Mouse (Mus musculus) MEL (cell line): ENCODE measurements around the gene Raver2. TPM values are rescaled to one million over a fixed set of nuclear protein-coding genes. Genes with fewer than 3 reads are reported as not detected.

Experiments used
- DNase-seq: peaks from one replicate; pipeline ENCODE4 v3.0.0; 2011; ENCODE audit warnings: low read depth, low spot score
- H3K27ac ChIP-seq: 2 replicates; pipeline ENCODE4 v1.5.1; 2012; ENCODE audit warnings: low read depth, mild to moderate bottlenecking, control low read depth, low read length, moderate library complexity; ENCODE audit not compliant: control insufficient read depth
- H3K27me3 ChIP-seq, 2 experiments: fragments of 150-350 bp in 1 of 2; sonication (generic) in 1 of 2; 2 replicates each; pipeline ENCODE4 v1.6.1; 2012; ENCODE audit warnings: low read length in 2 of 2, mild to moderate bottlenecking in 2 of 2, improper control_type of control experiment in 1 of 2, moderate library complexity in 1 of 2; ENCODE audit not compliant: insufficient read depth in 2 of 2, control insufficient read depth in 1 of 2
- H3K36me3 ChIP-seq, 2 experiments: 2 replicates each; pipeline ENCODE4 v1.6.1; 2012 to 2014; ENCODE audit warnings: low read length in 2 of 2, improper control_type of control experiment in 1 of 2, inconsistent platforms in 1 of 2, mild to moderate bottlenecking in 1 of 2; ENCODE audit not compliant: insufficient read depth in 2 of 2, control insufficient read depth in 1 of 2
- H3K4me1 ChIP-seq, 2 experiments: fragments of 150-350 bp in 1 of 2; sonication (generic) in 1 of 2; 2 replicates each; pipeline ENCODE4 v1.6.1; 2012; ENCODE audit warnings: low read length in 2 of 2, improper control_type of control experiment in 1 of 2, mild to moderate bottlenecking in 1 of 2; ENCODE audit not compliant: insufficient read depth in 2 of 2, control insufficient read depth in 1 of 2
- H3K4me3 ChIP-seq, 2 experiments: fragments of 150-350 bp in 1 of 2; sonication (generic) in 1 of 2; 2 replicates each; pipeline ENCODE4 v1.5.1; 2012; ENCODE audit warnings: low read depth in 2 of 2, low read length in 2 of 2, mild to moderate bottlenecking in 2 of 2, moderate library complexity in 2 of 2, control low read depth in 1 of 2, improper control_type of control experiment in 1 of 2; ENCODE audit not compliant: control insufficient read depth in 1 of 2, insufficient read depth in 1 of 2
- H3K79me2 ChIP-seq: 2 replicates; pipeline ENCODE4 v1.6.1; 2012; ENCODE audit warnings: mild to moderate bottlenecking, low read length, moderate library complexity; ENCODE audit not compliant: control insufficient read depth, poor library complexity, insufficient read depth
- H3K9ac ChIP-seq: 2 replicates; pipeline ENCODE4 v1.6.1; 2012; ENCODE audit warnings: low read depth, mild to moderate bottlenecking, control low read depth, low read length, moderate library complexity; ENCODE audit not compliant: control insufficient read depth, poor library complexity, severe bottlenecking
- H3K9me3 ChIP-seq: fragments of 150-350 bp; sonication (generic); replicated peaks from 2 replicates; pipeline ENCODE4 v1.6.1; 2012; ENCODE audit warnings: mild to moderate bottlenecking, low read length, improper control_type of control experiment, moderate library complexity; ENCODE audit not compliant: insufficient read depth
- CHD2 ChIP-seq: IDR thresholded peaks from 2 replicates; pipeline ENCODE4 v1.6.1; 2011; ENCODE audit warnings: low read length, improper control_type of control experiment
- CTCF ChIP-seq, 3 experiments: IDR thresholded peaks in 2 of 3; conservative IDR thresholded peaks in 1 of 3; 2 replicates each; pipeline ENCODE4 v1.5.1; 2011 to 2012; ENCODE audit warnings: low read length in 3 of 3, low read depth in 2 of 3, mild to moderate bottlenecking in 2 of 3, improper control_type of control experiment in 1 of 3, inconsistent platforms in 1 of 3, mixed read lengths in 1 of 3, moderate library complexity in 1 of 3; ENCODE audit not compliant: control insufficient read depth in 1 of 3, insufficient read depth in 1 of 3, poor library complexity in 1 of 3, severe bottlenecking in 1 of 3
- ELF1 ChIP-seq: IDR thresholded peaks from 2 replicates; pipeline ENCODE4 v1.6.1; 2014; ENCODE audit warnings: low read depth, mild to moderate bottlenecking, inconsistent platforms, low read length, improper control_type of control experiment, moderate library complexity
- GABPA ChIP-seq: IDR thresholded peaks from 2 replicates; pipeline ENCODE4 v1.6.1; 2012; ENCODE audit warnings: low read depth, mild to moderate bottlenecking, inconsistent platforms, low read length, improper control_type of control experiment, moderate library complexity
- GATA1 ChIP-seq: IDR thresholded peaks from 2 replicates; pipeline ENCODE4 v1.6.1; 2011; ENCODE audit warnings: low read depth, low read length, improper control_type of control experiment
- HCFC1 ChIP-seq: IDR thresholded peaks from 2 replicates; pipeline ENCODE4 v1.6.1; 2012; ENCODE audit warnings: low read depth, mild to moderate bottlenecking, inconsistent platforms, low read length, improper control_type of control experiment, moderate library complexity
- JUND ChIP-seq: IDR thresholded peaks from 2 replicates; pipeline ENCODE4 v1.6.1; 2011; ENCODE audit warnings: low read depth, mild to moderate bottlenecking, improper control_type of control experiment, low read length
- KAT2A ChIP-seq: conservative IDR thresholded peaks from 2 replicates; pipeline ENCODE4 v1.6.1; 2012; ENCODE audit warnings: low read depth, low read length, improper control_type of control experiment, inconsistent platforms
- MAX ChIP-seq: IDR thresholded peaks from 2 replicates; pipeline ENCODE4 v1.6.1; 2011; ENCODE audit warnings: low read length, improper control_type of control experiment
- MAZ ChIP-seq: IDR thresholded peaks from 2 replicates; pipeline ENCODE4 v1.6.1; 2012; ENCODE audit warnings: low read depth, mild to moderate bottlenecking, inconsistent platforms, low read length, improper control_type of control experiment
- NELFE ChIP-seq: IDR thresholded peaks from 2 replicates; pipeline ENCODE4 v1.6.1; 2011; ENCODE audit warnings: low read depth, low read length, improper control_type of control experiment
- NRF1 ChIP-seq: IDR thresholded peaks from 2 replicates; pipeline ENCODE4 v1.6.1; 2014; ENCODE audit warnings: low read depth, mild to moderate bottlenecking, inconsistent platforms, low read length, improper control_type of control experiment, moderate library complexity; ENCODE audit not compliant: poor library complexity, insufficient read depth, severe bottlenecking
- POLR2A ChIP-seq, 2 experiments: IDR thresholded peaks; 2 replicates each; pipeline ENCODE4 v1.6.1; 2011 to 2012; ENCODE audit warnings: low read length in 2 of 2, mild to moderate bottlenecking in 2 of 2, control low read depth in 1 of 2, improper control_type of control experiment in 1 of 2, low read depth in 1 of 2, moderate library complexity in 1 of 2; ENCODE audit not compliant: control insufficient read depth in 1 of 2, insufficient read depth in 1 of 2, poor library complexity in 1 of 2
- POLR2AphosphoS2 ChIP-seq: IDR thresholded peaks from 2 replicates; pipeline ENCODE4 v1.6.1; 2011; ENCODE audit warnings: low read length, improper control_type of control experiment
- POLR2AphosphoS5 ChIP-seq: IDR thresholded peaks from 2 replicates; pipeline ENCODE4 v1.6.1; 2012; ENCODE audit warnings: low read depth, borderline replicate concordance, mild to moderate bottlenecking, inconsistent platforms, low read length, moderate library complexity, mixed read lengths
- RAD21 ChIP-seq: IDR thresholded peaks from 2 replicates; pipeline ENCODE4 v1.6.1; 2011; ENCODE audit warnings: mild to moderate bottlenecking, low read depth, low read length, improper control_type of control experiment
- RCOR1 ChIP-seq: IDR thresholded peaks from 2 replicates; pipeline ENCODE4 v1.6.1; 2012; ENCODE audit warnings: low read depth, mild to moderate bottlenecking, inconsistent platforms, low read length, improper control_type of control experiment
- SIN3A ChIP-seq: IDR thresholded peaks from 2 replicates; pipeline ENCODE4 v1.6.1; 2012; ENCODE audit warnings: low read length, improper control_type of control experiment, inconsistent platforms
- TAL1 ChIP-seq: IDR thresholded peaks from 2 replicates; pipeline ENCODE4 v1.6.1; 2012; ENCODE audit warnings: mild to moderate bottlenecking, inconsistent platforms, low read length, moderate library complexity, mixed read lengths
- ZKSCAN1 ChIP-seq: IDR thresholded peaks from 2 replicates; pipeline ENCODE4 v1.6.1; 2012; ENCODE audit warnings: low read depth, mild to moderate bottlenecking, inconsistent platforms, low read length, improper control_type of control experiment, moderate library complexity
- ZMIZ1 ChIP-seq: IDR thresholded peaks from 2 replicates; pipeline ENCODE4 v1.6.1; 2012; ENCODE audit warnings: low read depth, mild to moderate bottlenecking, inconsistent platforms, low read length, improper control_type of control experiment, moderate library complexity
- ZNF384 ChIP-seq: IDR thresholded peaks from 2 replicates; pipeline ENCODE4 v1.6.1; 2012; ENCODE audit warnings: low read depth, mild to moderate bottlenecking, inconsistent platforms, low read length, improper control_type of control experiment
- polyA plus RNA-seq, 2 experiments: library from polyadenylated mRNA; stranded (reverse) in 1 of 2; unstranded in 1 of 2; fragments of >175 nt in 1 of 2; fragments of >200 nt in 1 of 2; gene quantifications; 2 replicates each; pipeline versions ENCODE4 v1.2.1 to v1.2.4; 2012; ENCODE audit warnings: low replicate concordance in 2 of 2, low read depth in 1 of 2; ENCODE audit not compliant: insufficient read length in 2 of 2, insufficient read depth in 1 of 2, missing spikeins in 1 of 2
- total RNA-seq: library from RNA; depleted of rRNA; stranded (reverse); fragments of 300-350 nt; gene quantifications from 2 replicates; pipeline ENCODE4 v1.2.3, GENCODE M21; 2012

Gene Raver2
- total and polyA plus RNA-seq, 3 experiments, result 0.03 to 0.04 TPM; not detected in 1

- no peaks in the 10 kb centered on the region for H3K36me3 ChIP-seq
- no peak for TF ChIP-seq POLR2AphosphoS2
- no peak for TF ChIP-seq POLR2A (IDR thresholded peaks at IDR 0.05; ENCODE audit: control insufficient read depth in 1 of 2, insufficient read depth in 1 of 2, low read depth in 1 of 2, low read length in 2 of 2, poor library complexity in 1 of 2)
- TF ChIP-seq RAD21, result no peak
- no peak for TF ChIP-seq GABPA
- TF ChIP-seq HCFC1, result no peak
- no peak for TF ChIP-seq ZKSCAN1
- no peak for TF ChIP-seq ZMIZ1
- no peak for TF ChIP-seq TAL1
- no peak for TF ChIP-seq GATA1
- TF ChIP-seq CHD2, result no peak
- no peak for TF ChIP-seq RCOR1
- TF ChIP-seq, all 39 proteins: peak for 0
- H3K79me2 ChIP-seq, result no peaks in the 10 kb centered on the region
- no peaks in the 10 kb centered on the region for H3K27me3 ChIP-seq
- H3K4me3 ChIP-seq, result no peak overlapping the region
- DNase-seq, result no peak
- H3K9ac ChIP-seq, result no peak overlapping the region
- no peak overlapping the region for H3K27ac ChIP-seq
- H3K4me1 ChIP-seq, result no peaks in the 10 kb centered on the region
- H3K9me3 ChIP-seq, result no peaks in the 10 kb centered on the region
These were observed 22.2 kb upstream of the Raver2 start for GRCm38 (mm10) chr4:101046576-101046975.

- TF ChIP-seq MAX (no peak), NELFE (no peak), JUND (no peak), RAD21 (no peak), ZNF384 (no peak), CTCF (IDR thresholded peaks at IDR 0.05 in 2 of 3, conservative IDR thresholded peaks at IDR 0.05 in 1 of 3; ENCODE audit: control insufficient read depth in 1 of 3, insufficient read depth in 1 of 3, low read depth in 2 of 3, low read length in 3 of 3, poor library complexity in 1 of 3, severe bottlenecking in 1 of 3) (no peak), RCOR1 (no peak), POLR2AphosphoS5 (no peak), KAT2A (no peak), MAZ (no peak), ELF1 (no peak), NRF1 (no peak), SIN3A (no peak)
- TF ChIP-seq, all 39 proteins: peak for 0
- no peak overlapping the region for H3K27ac ChIP-seq
- H3K27me3 ChIP-seq, result no peaks in the 10 kb centered on the region
- no peak for DNase-seq
- H3K4me3 ChIP-seq, result no peak overlapping the region
- no peaks in the 10 kb centered on the region for H3K36me3 ChIP-seq
- H3K9ac ChIP-seq, result no peak overlapping the region
- no peaks in the 10 kb centered on the region for H3K79me2 ChIP-seq
- H3K4me1 ChIP-seq, result no peaks in the 10 kb centered on the region
- H3K9me3 ChIP-seq, result no peaks in the 10 kb centered on the region
These were observed 6.6 kb upstream of the Raver2 start for GRCm38 (mm10) chr4:101062146-101062545.
